Mouse (Mus musculus): Measurements from ENCODE around the gene Olfr435. TPM values are rescaled to one million over a fixed set of nuclear protein-coding genes. Genes with fewer than 3 reads are reported as not detected.
"Not testable (repeated sequence)": the region's sequence is repeated elsewhere in the genome, so short reads cannot be mapped to it uniquely, and the experiment has no call there.

The Olfr435 gene
- total RNA-seq (2021) = not detected
- long read RNA-seq, experiment 1 = 0 reads
- long read RNA-seq, experiment 2 = 0 reads

DNA sequence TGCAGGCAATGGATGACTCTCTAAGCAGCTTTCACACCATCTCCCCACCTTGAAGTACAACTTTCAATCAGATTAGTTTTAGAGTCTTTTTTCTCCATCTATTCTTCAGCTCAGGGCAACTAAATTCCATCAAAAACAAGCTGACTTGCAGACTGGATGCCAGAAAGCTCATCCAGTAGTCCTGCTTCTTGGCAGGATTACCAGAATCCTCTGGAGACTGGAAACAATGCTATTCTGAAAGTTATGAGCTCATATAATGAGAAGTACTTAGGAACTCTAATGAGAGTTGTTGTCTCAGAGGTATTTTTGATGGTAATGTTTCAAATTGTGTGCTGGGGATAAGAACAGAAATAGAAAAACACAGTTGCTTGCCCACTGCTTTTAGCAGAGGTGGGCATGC is at the start of gene Olfr435:
Gene Olfr435 (plus strand): TSS at position 366 of the 400 bp plus-strand sequence.
- no peak for DNase-seq

- DNase-seq = no peak
These were observed 37.4 kb upstream of the Olfr435 start for GRCm38 (mm10) chr6:43159502-43159901.

DNA sequence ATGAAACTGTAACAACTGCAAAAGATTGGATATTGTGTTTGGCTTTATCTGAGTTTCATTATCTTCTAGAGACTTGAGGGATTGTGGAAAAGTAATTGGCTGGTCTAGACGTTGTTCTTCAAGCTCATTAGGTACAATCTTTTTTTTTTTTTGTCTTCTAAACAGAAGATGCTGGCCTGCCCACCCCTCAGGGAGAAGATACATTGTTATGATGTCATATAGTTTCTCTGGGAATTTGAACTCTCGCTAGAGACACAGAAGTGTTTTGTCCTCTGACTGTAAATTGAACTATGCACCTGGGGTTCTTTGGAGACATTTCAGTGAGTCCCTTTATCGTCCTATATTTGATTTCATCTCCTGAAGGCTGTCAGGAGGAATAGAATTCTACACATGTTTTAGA is 34.0 kb upstream of the Olfr435 start, which contains the start of gene Olfr437:
Gene Olfr437 (plus strand): TSS at position 301 of the 400 bp plus-strand sequence.
- DNase-seq = no peak

GRCm38 (mm10) chr6:43167246-43167645 is 29.7 kb upstream of the Olfr435 start:
- no peak for DNase-seq

DNA sequence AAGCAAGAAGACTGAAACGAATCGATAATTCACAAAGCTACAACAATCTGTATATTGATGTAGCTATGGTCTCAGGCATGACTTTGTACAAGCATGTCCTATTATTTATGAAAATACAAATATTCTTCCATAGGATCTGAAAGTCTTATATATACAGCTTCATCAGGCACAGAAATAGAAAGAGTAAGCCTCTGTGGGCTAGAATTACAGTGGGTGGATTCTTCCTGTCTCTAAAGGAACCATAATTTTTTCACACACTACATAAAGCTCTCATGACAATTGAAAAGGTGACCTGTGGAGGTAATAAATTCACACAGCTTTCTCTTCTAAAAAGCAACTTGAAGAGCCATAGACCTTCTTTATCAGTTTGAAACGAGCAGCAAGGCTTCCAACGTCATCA is 25.1 kb upstream of the Olfr435 start, which contains the start of gene Olfr13:
Gene Olfr13 (plus strand): TSS at position 301 of the 400 bp plus-strand sequence.
- no peak for DNase-seq

GRCm38 (mm10) chr6:43178129-43178528 is 18.8 kb upstream of the Olfr435 start:
- no peak for DNase-seq

- no peak for DNase-seq
These were observed 18.1 kb upstream of the Olfr435 start for GRCm38 (mm10) chr6:43178584-43179501.

GRCm38 (mm10) chr6:43190986-43191385 is 6.0 kb upstream of the Olfr435 start:
- no peak for DNase-seq

DNA sequence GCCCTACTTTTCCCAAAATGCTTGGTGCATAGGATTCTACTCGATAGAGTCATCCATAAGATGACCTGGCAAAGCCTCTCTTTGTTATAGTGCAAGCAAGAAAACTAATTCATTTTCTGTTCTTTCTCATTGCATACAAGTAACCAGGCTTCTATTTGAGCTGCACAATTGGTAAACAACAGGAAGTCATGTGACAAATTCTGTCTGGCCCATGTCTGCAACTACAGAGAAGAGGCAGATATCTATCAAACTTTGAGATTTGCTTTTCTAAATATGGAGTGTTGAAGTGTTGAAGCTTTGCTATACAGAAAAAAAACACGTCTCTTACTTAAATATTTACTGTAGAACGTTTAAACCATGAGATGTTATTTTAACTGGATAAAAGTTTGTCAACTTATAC is 1.1 kb downstream of the Olfr435 start:
- DNase-seq = no peak

DNA sequence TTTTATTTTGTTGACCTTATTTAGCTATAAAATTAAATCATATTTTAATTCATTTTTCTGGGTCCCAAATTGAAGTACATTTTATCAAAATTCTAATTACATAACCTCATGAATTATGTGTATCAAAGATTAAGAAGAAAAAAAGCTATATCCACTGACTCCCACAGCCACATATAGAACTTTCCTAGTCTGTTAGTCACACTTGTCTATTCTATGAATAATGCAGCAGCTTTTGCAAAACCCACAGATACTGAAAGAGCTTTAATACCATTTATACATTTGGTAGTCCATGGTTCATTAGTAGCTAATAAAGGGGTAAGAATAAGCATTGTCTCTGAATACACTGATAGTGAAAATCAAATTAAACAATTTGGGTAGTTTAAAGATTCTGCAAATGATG is 5.8 kb downstream of the Olfr435 start:
- no peak for DNase-seq

DNA sequence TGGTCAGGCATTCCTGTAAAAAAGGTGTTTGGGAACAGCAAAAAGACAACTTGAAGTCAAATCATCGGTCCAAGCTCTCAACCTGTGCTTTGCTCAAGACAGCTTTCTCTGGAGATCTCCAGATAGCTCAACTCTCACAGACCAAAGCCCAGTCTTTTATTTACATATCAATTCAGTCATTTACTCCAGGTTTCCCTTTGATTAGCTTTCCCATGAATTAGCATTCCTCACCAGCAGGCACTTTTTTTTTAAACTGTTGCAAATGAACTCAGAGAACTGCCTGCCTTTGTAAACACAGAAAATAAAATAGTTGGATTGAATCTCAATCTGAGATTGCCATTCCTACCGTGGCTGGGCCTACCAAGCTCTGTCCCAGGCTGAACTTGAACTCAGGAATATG is 8.4 kb downstream of the Olfr435 start:
- DNase-seq = no peak

GRCm38 (mm10) chr6:43212873-43213272 is 15.9 kb downstream of the Olfr435 start, which contains the start of gene Olfr434:
Gene Olfr434 (plus strand): TSS chr6:43213021.
- not testable (repeated sequence) for DNase-seq

GRCm38 (mm10) chr6:43231255-43231654 is 34.3 kb downstream of the Olfr435 start, which contains the start of gene Olfr47:
Gene Olfr47 (plus strand): TSS chr6:43231529.
- DNase-seq = not testable (repeated sequence)

DNA sequence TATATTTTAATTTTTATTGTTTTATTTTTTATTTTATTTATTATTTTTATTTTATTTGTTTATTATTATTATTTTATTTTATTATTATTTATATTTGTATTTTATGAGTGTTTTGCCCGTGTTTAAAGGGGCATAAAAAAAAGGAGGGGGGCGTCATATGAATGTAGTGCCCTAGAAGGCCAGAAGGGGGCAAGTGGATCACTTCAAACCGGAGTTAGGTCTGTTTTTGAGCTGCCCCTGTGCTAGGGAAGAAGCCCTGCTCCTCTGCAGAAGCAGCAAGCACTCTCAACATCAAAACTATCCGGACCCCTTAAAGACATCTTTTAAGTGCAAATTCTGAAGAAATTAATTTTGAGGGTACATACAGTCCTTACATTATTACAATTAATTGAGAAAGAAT is 45.1 kb downstream of the Olfr435 start:
- peak; percentile 26 for DNase-seq

- DNase-seq = no peak
These were observed 50.5 kb downstream of the Olfr435 start for GRCm38 (mm10) chr6:43247396-43247795.

DNA sequence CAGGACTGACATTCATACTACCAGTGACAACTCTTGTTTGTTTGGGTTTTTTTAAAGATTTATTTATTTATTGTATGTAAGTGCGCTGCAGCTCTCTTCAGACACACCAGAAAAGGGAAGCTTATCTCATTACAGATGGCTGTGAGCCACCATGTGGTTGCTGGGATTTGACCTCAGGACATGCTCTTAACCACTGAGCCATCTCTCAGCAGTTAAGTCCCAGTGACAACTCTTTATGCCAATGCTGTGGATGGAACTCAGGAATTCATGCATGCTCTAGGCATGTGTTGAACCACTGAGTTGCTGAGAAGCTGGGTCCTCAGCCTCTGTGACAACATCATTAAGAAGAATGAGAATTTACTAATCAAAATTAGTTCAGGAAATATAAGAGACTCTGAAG is 56.0 kb downstream of the Olfr435 start:
- DNase-seq = no peak

Other genes with a start within 250 kb of the Olfr435 start
- not detected for gene Olfr444, start 248.1 kb upstream of the Olfr435 start, total RNA-seq (2021)
- not detected for gene Olfr441, start 90.8 kb upstream of the Olfr435 start, total RNA-seq (2021)
- not detected for gene Olfr237-ps1, start 50.6 kb upstream of the Olfr435 start, total RNA-seq (2021)
- not detected for gene Olfr437, start 33.9 kb upstream of the Olfr435 start, total RNA-seq (2021)
- gene Olfr13, start 25.0 kb upstream of the Olfr435 start, total RNA-seq (2021) = not detected
- gene Olfr434, start 15.9 kb downstream of the Olfr435 start, total RNA-seq (2021) = not detected
- gene Olfr47, start 34.4 kb downstream of the Olfr435 start, total RNA-seq (2021) = not detected
- 10 to 100 TPM; 11.6 to 15.4 TPM for gene Arhgef5, start 68.4 kb downstream of the Olfr435 start, total RNA-seq (2021)
- gene Nobox, start 112.4 kb downstream of the Olfr435 start, total RNA-seq (2021) = not detected